Mouse (Mus musculus): Measurements from ENCODE around the gene Il17d. TPM values are rescaled to one million over a fixed set of nuclear protein-coding genes. Genes with fewer than 3 reads are reported as not detected.

Il17d gene
- 16.6 and 29.9 TPM in 2 replicates for polyA plus RNA-seq (2012; rRNA removed; ENCODE audit: low replicate concordance)

DNA sequence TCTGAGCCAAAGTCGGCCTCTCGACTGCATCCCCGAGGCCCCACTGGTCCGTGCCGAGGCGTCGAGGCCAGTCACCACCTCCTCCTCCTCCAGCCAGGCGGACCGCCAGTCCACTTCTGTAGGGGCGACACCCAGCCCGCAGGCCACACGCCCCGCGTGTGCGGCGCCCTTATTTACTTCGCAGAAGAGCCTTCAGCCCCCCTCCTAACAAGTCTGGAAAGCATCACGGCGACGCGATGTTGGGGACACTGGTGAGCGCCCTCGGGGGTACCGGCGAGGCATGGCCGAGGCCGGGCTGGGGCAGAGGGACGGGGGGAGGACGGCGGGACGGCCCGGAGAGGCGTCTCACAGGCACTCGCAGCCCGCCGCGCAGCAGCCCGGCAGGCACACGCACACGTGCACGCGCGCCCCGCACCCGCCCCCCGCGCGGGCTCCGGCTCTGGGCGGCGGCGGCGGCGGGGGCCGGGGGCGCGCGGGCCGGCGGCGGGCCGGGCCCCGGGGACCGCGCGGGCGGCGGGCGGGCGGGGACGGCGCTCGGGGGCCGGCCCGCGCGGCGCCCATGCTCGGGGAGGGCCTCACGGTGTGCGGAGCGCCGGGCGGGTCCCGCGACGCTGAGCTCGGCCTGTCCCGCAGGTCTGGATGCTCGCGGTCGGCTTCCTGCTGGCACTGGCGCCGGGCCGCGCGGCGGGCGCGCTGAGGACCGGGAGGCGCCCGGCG lies at the start of gene Il17d:
Il17d (plus strand) TSS at position 107 of the 717 bp plus-strand sequence.

DNA sequence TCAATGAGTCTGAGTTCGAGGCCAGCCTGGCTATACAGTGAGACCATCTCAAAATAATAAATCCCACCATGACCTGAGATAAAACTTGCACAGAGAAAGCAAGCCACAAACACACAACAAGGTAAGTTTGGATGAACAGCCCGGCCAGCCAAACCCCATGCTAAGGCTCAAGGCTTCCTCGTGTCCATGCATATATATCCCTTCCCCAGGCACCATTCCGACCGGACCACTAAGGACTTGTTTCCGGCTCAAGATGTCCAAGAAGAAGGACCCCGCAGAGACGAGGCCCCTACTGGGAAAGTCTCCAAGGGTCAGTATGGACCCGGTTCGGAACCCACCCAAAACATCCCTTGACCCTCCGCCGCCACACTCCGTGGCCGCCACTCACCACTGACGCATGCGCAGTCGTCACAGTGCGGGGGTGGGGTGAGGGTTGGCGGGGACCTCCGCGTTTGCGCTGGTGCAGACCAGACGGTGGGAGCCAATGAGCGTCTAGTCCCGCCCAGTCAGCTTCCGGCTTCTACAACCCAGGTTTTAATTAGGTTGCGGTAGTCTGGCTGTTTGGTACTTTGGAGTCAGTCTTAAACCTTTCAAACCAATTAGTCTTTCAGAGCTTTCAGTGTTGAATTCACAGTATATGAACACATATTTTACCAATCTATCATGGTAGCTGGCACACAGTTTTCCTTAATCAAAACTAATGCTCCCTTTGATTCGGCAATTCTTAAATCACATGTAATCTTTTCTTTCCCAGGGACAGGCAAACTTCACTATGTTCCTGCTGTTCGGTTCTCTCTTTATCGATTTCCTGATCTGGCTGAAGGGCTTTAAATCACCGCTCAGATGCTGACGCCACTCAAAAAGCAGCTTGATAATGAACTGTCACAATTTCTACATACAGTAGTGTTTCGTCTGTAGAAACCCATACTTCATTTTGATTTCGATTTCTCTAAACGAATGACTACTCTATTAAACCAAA lies 46.9 kb downstream of the Il17d start, which contains the start of gene Eef1akmt1:
Eef1akmt1 (minus strand) TSS at position 458 of the 979 bp plus-strand sequence.

Other genes with a start within 250 kb of the Il17d start
- gene Cryl1, start 126.2 kb upstream of the Il17d start, polyA plus RNA-seq (2012; rRNA removed; ENCODE audit: low replicate concordance) = 33.2 and 40.9 TPM in 2 replicates
- gene Ift88, start 100.7 kb upstream of the Il17d start, polyA plus RNA-seq (2012; rRNA removed; ENCODE audit: low replicate concordance) = 3.8 and 11.8 TPM in 2 replicates
- 29.9 and 30.2 TPM in 2 replicates for gene Eef1akmt1, start 46.8 kb downstream of the Il17d start, polyA plus RNA-seq (2012; rRNA removed; ENCODE audit: low replicate concordance)
- 3.5 and 6.0 TPM in 2 replicates for gene Xpo4, start 140.7 kb downstream of the Il17d start, polyA plus RNA-seq (2012; rRNA removed; ENCODE audit: low replicate concordance)
- not detected in 2 replicates for gene Gm49361, start 221.3 kb downstream of the Il17d start, polyA plus RNA-seq (2012; rRNA removed; ENCODE audit: low replicate concordance)
- gene Lats2, start 233.6 kb downstream of the Il17d start, polyA plus RNA-seq (2012; rRNA removed; ENCODE audit: low replicate concordance) = 35.9 and 37.3 TPM in 2 replicates

All from subcutaneous adipose tissue, adult 2 months (tissue).